Mouse (Mus musculus): Measurements from ENCODE around the gene Cyp2c70. TPM values are rescaled to one million over a fixed set of nuclear protein-coding genes. Genes with fewer than 3 reads are reported as not detected.
"Not testable (repeated sequence)": the region's sequence is repeated elsewhere in the genome, so short reads cannot be mapped to it uniquely, and the experiment has no call there.

Gene Cyp2c70
- total RNA-seq (2017), result not detected in 2 replicates

DNA sequence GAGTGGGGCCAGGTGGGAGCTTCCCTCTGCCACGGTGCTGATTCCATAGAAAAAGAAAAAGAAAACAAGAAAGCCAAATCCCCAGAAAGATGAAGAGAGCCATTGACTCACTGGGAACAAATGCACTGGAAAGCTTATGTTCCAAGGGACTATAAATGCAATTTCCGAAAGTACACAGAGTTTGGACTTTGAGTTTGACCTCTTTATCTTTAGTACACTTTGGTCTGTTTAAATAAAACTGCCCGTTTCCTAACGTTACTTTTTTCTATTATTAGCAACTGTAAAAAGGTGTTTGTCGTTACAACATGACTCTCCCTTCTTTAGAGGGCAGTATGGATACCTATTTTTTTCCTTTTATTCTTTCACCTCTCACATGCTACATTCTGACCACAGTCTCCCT lies at the start of gene Cyp2c70:
TSS of gene Cyp2c70 (minus strand) at position 174 of the 400 bp plus-strand sequence.
- ATAC-seq (replicated peaks; ENCODE audit: low read depth, poor library complexity, severe bottlenecking), result no peak

- no peak for ATAC-seq (replicated peaks; ENCODE audit: low read depth, poor library complexity, severe bottlenecking)
Observed at GRCm38 (mm10) chr19:40232560-40232959, 45.4 kb upstream of the Cyp2c70 start.

- peak; percentile 50; the same call in 1 of the 2 replicates for ATAC-seq (replicated peaks; ENCODE audit: low read depth, poor library complexity, severe bottlenecking)
Observed at GRCm38 (mm10) chr19:40231825-40232541, 44.9 kb upstream of the Cyp2c70 start.

- no peak for ATAC-seq (replicated peaks; ENCODE audit: low read depth, poor library complexity, severe bottlenecking)
Observed at GRCm38 (mm10) chr19:40231074-40231738, 44.1 kb upstream of the Cyp2c70 start.

GRCm38 (mm10) chr19:40226516-40227151 lies 39.5 kb upstream of the Cyp2c70 start:
- no peak for ATAC-seq (replicated peaks; ENCODE audit: low read depth, poor library complexity, severe bottlenecking)

GRCm38 (mm10) chr19:40225761-40226110 lies 38.6 kb upstream of the Cyp2c70 start:
- ATAC-seq (replicated peaks; ENCODE audit: low read depth, poor library complexity, severe bottlenecking), result no peak

- ATAC-seq (replicated peaks; ENCODE audit: low read depth, poor library complexity, severe bottlenecking), result peak; percentile 89
Observed at GRCm38 (mm10) chr19:40225102-40225760, 38.1 kb upstream of the Cyp2c70 start.

DNA sequence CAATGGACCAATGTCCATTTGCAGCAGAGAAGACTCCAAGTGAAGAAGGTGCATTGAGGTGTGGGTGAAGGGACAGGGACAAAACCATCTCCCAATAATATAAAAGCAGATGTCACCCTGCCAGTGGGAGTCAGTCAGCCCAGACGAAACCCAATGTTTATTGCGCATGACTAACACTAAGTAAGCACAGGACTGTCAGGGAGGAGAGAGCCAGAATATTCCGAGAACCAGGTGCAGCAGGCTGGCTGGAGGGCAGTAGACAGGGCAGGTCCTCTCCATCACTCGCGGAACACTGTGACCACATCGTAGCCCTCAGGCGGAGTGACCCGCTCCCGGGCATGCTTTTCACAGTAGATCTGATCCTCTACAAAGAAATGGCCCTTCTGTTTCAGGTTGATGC lies 35.2 kb upstream of the Cyp2c70 start:
- not testable (repeated sequence) for ATAC-seq (replicated peaks; ENCODE audit: low read depth, poor library complexity, severe bottlenecking)

DNA sequence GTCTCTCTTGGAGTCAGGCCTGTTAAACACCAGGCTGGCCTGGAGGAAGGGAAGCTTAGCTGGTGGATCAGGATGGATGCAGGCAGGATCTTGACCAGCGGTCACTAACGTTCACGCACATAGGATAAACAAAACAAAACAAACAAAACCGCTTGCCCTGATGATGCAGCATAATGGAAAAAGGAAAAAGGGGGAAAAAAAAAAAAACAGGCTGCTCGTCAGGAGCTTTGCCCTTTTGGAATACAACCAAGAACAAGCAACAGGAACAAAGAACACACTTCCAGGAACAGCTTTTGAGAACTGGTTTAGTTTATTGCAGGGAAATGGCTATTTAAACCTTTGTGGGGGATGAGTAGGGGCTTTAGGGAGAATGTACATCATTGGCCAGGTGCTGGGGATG lies 33.7 kb upstream of the Cyp2c70 start:
- no peak for ATAC-seq (replicated peaks; ENCODE audit: low read depth, poor library complexity, severe bottlenecking)

DNA sequence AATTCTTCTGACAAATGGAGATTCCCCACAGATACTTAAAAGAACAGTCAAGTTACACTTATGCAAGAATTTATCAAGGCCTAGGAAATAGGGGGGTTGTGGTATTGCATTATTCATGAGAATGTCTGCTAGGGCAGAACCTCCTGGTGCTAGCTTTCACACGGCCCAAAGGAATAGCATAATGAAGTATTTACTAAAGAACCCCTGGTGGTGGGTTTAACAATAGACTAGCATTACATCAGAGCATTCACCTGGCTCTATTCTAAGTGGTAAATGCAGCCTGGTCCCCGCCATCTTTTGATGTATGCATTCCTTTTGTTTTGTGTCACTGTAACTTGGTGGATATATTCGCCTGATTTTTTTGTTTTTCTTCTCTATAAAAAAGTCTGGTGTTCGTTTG lies 15.8 kb upstream of the Cyp2c70 start:
- ATAC-seq (replicated peaks; ENCODE audit: low read depth, poor library complexity, severe bottlenecking), result not testable (repeated sequence)

DNA sequence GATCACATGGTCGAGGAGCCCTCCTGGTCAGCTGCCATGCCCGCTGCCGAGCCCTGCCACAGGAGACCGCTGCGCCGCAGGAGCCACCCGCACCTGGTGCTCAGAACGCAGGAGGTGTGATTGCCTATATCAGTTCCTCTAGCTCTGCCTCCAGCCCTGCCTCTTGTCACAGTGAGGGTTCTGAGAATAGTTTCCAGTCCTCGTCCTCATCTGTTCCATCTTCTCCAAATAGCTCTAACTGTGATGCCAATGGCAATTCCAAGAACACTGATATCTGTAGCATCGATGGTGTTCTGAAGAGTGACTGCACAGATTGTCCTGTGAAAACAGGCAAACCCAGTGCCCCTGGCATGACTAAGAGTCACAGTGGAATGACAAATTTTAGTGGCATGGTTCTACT lies 3.5 kb upstream of the Cyp2c70 start:
- ATAC-seq (replicated peaks; ENCODE audit: low read depth, poor library complexity, severe bottlenecking), result no peak

GRCm38 (mm10) chr19:40183600-40183999 lies 3.5 kb downstream of the Cyp2c70 start:
- ATAC-seq (replicated peaks; ENCODE audit: low read depth, poor library complexity, severe bottlenecking), result no peak

DNA sequence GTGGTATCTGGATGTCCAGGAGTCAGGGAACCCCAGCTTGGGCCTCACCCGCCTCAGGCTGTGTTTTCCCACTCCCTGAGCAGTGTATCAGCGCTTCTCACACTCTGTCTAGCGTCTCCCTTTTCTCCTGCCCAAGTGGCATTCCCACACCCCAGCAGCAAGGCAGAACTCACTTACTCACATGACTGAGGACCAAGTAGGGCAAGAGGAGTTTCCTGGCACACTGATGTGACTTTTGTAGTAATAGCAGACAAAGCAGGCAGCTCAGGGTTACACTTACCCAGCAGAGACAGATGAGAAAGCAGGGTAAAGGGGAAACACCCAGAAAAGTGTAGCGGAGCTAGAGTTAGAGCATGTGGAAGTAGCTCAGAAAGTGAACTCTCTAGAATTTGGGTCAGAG lies 8.8 kb downstream of the Cyp2c70 start:
- ATAC-seq (replicated peaks; ENCODE audit: low read depth, poor library complexity, severe bottlenecking), result no peak

GRCm38 (mm10) chr19:40168391-40168790 lies 18.7 kb downstream of the Cyp2c70 start:
- not testable (repeated sequence) for ATAC-seq (replicated peaks; ENCODE audit: low read depth, poor library complexity, severe bottlenecking)

DNA sequence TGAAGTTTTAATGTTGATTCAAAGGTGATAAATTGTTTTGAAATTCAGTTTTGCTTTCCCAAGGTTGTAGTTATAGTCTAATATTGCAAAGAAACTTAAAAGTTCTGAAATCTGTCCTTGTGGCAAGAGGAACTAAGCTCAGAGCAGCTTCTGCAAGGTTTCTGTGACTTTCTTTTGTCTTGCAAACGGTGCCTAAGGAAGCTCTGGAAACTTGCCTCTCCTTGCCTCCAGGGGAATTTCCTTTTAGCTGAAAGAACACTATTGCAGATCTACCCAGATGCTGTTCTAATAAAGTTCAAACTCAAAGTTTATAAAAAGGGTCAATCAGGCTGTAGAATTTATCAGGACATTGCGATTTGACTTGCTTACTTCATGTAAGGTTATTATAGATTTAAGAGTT lies 60.1 kb downstream of the Cyp2c70 start:
- ATAC-seq (replicated peaks; ENCODE audit: low read depth, poor library complexity, severe bottlenecking), result not testable (repeated sequence)

DNA sequence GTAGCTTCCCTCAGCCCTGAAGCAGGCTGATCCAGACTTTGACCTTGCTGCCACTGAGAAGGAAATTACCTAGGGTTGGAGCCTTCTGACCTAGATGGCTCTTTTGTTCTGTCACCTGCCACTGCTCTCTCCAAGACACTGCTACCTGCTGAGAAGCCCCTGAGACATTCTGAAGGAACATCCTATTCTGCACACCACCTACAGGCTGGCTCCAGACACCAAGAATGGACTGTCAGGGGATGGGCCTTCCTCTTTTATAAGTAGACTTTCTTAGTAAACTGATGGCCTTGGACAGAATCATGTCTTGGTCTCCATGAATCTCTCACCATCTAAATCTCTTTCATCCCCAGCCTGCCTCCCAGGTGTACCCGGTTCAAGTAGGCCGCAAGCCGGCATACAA lies 62.0 kb downstream of the Cyp2c70 start:
- not testable (repeated sequence) for ATAC-seq (replicated peaks; ENCODE audit: low read depth, poor library complexity, severe bottlenecking)

DNA sequence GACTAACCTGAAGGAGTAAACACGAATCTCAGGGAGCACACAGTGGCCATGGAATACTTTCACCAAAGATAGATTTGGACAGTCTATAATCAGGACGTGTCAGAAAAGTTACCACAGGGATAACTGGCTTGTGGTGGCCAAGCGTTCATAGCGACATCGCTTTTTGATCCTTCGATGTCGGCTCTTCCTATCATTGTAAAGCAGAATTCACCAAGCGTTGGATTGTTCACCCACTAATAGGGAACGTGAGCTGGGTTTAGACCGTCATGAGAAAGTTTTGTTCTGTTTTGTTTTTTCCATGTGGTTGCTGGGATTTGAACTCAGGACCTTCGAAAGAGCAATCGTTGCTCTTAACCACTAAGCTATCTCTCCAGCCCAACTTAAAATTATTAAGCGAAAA lies 67.5 kb downstream of the Cyp2c70 start:
- not testable (repeated sequence) for ATAC-seq (replicated peaks; ENCODE audit: low read depth, poor library complexity, severe bottlenecking)

Measured in common myeloid progenitor, adult 5-6 weeks (primary cell).